Mouse (Mus musculus) liver, embryonic 14.5 days (tissue): ENCODE measurements at regions not wholly inside any gene's neighbourhood (a gene's known extent, or its start where the extent isn't known, plus 50 kb on each side); places are given as distances from the start of the nearest gene placed in this dataset.

Source experiments
- CTCF ChIP-seq: IDR thresholded peaks from 2 replicates; pipeline ENCODE4 v1.5.1; 2016; ENCODE audit warnings: antibody characterized with exemption, low read depth, control low read depth
- EP300 ChIP-seq: IDR thresholded peaks from 2 replicates; pipeline ENCODE4 v1.6.1; 2016; ENCODE audit warnings: antibody characterized with exemption, low read depth

DNA sequence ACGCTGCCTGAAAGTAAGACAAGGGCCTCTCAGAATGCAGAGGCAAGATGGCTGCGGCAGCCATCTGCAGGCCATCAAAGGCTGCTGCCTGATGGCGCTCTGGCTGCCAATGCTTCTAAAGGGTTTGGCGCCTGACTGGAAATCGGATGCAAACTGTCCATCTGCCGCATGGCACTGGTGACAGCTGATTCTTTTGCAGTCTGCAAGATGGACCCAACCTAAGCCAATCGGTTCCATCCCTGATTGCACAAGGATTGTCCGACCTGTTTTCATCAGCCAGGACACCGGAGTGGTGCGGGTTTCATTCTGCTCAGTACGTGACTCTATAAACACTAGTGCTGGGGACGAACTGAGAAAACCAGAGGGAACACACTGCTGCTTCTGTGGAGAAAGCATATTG lies 183.1 kb upstream of the Tbc1d5 start:
- TF ChIP-seq CTCF (no peak), EP300 (no peak)
